Mouse (Mus musculus): ENCODE measurements at regions not wholly inside any gene's neighbourhood (a gene's known extent, or its start where the extent isn't known, plus 50 kb on each side); places are given as distances from the start of the nearest gene placed in this dataset.

DNA sequence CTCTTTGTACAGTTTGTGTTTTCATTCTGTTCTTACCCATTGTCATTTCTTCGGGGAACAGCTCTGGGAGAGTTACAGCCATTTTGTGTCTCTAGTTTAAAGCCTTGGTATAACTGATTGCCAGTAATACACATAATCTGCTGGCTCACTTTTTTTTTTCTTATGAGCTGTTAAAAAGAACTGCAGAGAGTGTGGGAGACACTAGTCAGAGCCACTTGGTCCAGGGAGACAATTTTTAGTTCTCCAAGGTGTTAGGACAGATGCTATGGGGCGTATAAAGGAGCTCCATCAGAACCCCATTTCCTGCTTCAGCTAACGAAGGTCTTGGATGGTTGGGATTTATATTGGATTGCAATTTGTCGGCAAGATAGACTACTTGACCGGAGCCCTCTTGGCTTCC lies 93.6 kb upstream of the Pmfbp1 start:
- TF ChIP-seq POLR2A (IDR thresholded peaks at IDR 0.05; ENCODE audit: low read depth, low read length), result no peak
- TF ChIP-seq CTCF (IDR thresholded peaks at IDR 0.05; ENCODE audit: extremely low read depth, insufficient read length, insufficient replicate concordance, low read depth, low read length), result no peak
